Mouse (Mus musculus): Measurements from ENCODE around the gene Lmx1b. TPM values are rescaled to one million over a fixed set of nuclear protein-coding genes. Genes with fewer than 3 reads are reported as not detected.
A peak's percentile ranks its signal among the peaks of the same experiment; 100 is the strongest.

Lmx1b gene
- polyA plus RNA-seq, 1 experiment from 2014 or later: 0.95 TPM

DNA sequence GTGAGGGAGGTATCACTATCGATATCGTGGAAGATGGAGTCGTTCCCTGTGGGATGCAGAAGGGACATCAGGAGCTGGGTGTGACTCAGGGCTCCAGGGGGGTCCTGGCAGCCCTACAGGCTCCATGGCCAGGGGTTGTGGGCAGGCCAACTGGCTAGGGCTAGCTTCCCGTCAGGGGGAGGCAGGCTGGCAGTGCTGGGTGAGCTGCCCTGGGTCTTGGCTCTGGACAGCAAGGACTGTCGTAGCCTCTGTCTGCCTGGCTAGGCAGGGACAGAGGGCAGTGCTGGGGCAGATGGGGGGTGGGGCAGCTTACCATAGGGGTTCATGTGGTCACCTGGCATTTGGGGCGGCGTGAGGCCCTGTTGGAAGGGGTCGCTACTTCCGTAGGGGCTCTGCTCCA, 75.6 kb downstream of the Lmx1b start:
- no peaks in the 10 kb centered on the region for H3K9me3 ChIP-seq (replicated peaks; ENCODE audit: control insufficient read depth, low read length, poor library complexity, severe bottlenecking)
- no peak overlapping the region for H3K4me3 ChIP-seq (ENCODE audit: low read depth, low read length)
- no peaks in the 10 kb centered on the region for H3K36me3 ChIP-seq (ENCODE audit: control insufficient read depth, insufficient read depth, low read length)
- no peaks in the 10 kb centered on the region; the same call in 1 of the 2 replicates for H3K4me1 ChIP-seq (ENCODE audit: control insufficient read depth, insufficient read depth, low read length)
- H3K9ac ChIP-seq (ENCODE audit: low read depth, low read length): no peak overlapping the region
- no peak for ATAC-seq
- WGBS: 83% methylated on average over 9 of the region's 9 CpGs
- no peak overlapping the region for H3K4me2 ChIP-seq (ENCODE audit: low read length)
- no peak overlapping the region for H3K27ac ChIP-seq (ENCODE audit: low read length)
- H3K27me3 ChIP-seq (ENCODE audit: control insufficient read depth, insufficient read depth, low read depth, low read length): peaks cover 26% of the 10 kb centered on the region

DNA sequence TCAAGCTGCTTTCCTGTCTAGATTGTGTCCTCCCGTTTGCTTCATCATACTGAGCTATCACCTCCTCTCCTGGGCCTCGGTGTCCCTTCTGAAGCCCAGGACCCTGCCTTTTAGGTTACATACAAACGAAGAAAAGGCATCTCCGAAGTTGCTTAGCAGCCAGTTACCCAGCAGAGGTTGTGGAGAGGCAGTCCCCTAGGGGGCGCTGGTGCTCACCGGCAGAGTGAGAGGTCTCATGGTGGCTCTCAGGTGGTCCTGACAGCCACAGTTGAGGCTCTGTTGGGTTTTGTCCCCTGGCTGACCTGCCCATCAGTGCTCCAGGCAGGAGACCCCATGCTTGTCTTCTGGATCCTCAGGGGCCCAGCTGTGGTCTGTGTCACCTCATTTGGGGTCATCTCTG, 80.6 kb downstream of the Lmx1b start:
- H3K9me3 ChIP-seq (replicated peaks; ENCODE audit: control insufficient read depth, low read length, poor library complexity, severe bottlenecking): no peaks in the 10 kb centered on the region
- WGBS: 10% methylated on average over 6 of the region's 6 CpGs
- H3K4me3 ChIP-seq (ENCODE audit: low read depth, low read length): no peak overlapping the region
- peaks cover 8% of the 10 kb centered on the region for H3K27me3 ChIP-seq (ENCODE audit: control insufficient read depth, insufficient read depth, low read depth, low read length)
- H3K36me3 ChIP-seq (ENCODE audit: control insufficient read depth, insufficient read depth, low read length): no peaks in the 10 kb centered on the region
- ATAC-seq: no peak
- H3K4me1 ChIP-seq (ENCODE audit: control insufficient read depth, insufficient read depth, low read length): peaks cover 3% of the 10 kb centered on the region; the same call in 1 of the 2 replicates
- no peak overlapping the region for H3K27ac ChIP-seq (ENCODE audit: low read length)
- H3K9ac ChIP-seq (ENCODE audit: low read depth, low read length): no peak overlapping the region
- H3K4me2 ChIP-seq (ENCODE audit: low read length): no peak overlapping the region

DNA sequence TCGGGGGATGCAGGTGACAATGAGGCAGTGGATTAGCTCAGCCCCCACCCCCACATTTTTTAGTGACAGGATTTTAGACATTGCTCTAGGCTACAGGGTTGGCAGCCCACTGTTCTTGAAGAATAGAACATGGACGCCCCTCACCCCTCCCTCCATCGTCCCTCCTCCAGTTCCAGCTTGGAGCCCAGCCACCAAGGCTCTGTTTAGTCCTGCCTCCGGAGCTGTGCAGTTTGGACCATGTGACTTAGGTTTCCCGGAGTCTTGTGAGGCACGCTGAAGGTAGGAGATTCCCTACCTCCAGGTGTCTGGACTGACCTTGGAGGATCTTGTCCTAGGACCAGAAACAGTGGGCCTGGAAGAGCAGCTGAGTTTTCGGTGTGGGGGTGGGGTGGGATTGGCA, 81.0 kb downstream of the Lmx1b start:
- Histone ChIP-seq H3K4me2 (ENCODE audit: low read length) (0 out of 2 replicates have a peak overlapping the region, but pooled peaks have one; percentile 8), H3K9ac (ENCODE audit: low read depth, low read length) (no peak overlapping the region), H3K9me3 (replicated peaks; ENCODE audit: control insufficient read depth, low read length, poor library complexity, severe bottlenecking) (no peaks in the 10 kb centered on the region), H3K27me3 (ENCODE audit: control insufficient read depth, insufficient read depth, low read depth, low read length) (peaks cover 8% of the 10 kb centered on the region), H3K36me3 (ENCODE audit: control insufficient read depth, insufficient read depth, low read length) (no peaks in the 10 kb centered on the region), H3K4me3 (ENCODE audit: low read depth, low read length) (no peak overlapping the region), H3K4me1 (ENCODE audit: control insufficient read depth, insufficient read depth, low read length) (peaks cover 3% of the 10 kb centered on the region; the same call in 1 of the 2 replicates), H3K27ac (ENCODE audit: low read length) (no peak overlapping the region)
- 0 out of 2 replicates have a peak, but pooled peaks have one; percentile 19 for ATAC-seq
- 20% methylated on average over 7 of the region's 7 CpGs for WGBS

DNA sequence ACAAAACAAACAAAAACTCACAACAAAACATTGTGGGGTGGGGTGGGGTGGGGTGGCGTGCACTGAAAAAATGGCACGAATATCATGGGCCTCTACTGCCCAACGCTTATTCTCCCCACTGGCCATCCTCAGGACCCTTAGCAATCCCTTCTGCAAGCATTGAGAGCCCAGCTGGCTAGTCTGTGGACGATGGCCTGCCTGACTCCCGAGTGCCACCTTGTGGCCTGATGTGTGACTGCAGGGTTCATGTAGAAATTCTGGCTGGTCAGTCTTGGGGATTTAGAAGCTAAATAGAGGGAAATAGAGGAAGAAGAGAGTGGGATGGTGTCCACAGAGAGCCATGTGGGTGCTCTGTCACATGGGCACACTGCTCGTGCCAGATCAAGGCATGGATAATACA, 82.1 kb downstream of the Lmx1b start:
- H3K9me3 ChIP-seq (replicated peaks; ENCODE audit: control insufficient read depth, low read length, poor library complexity, severe bottlenecking): no peaks in the 10 kb centered on the region
- H3K27ac ChIP-seq (ENCODE audit: low read length): no peak overlapping the region
- WGBS: 9% methylated on average over 6 of the region's 6 CpGs
- no peak for ATAC-seq
- H3K4me3 ChIP-seq (ENCODE audit: low read depth, low read length): no peak overlapping the region
- H3K4me2 ChIP-seq (ENCODE audit: low read length): no peak overlapping the region
- H3K27me3 ChIP-seq (ENCODE audit: control insufficient read depth, insufficient read depth, low read depth, low read length): peaks cover 8% of the 10 kb centered on the region
- no peaks in the 10 kb centered on the region for H3K36me3 ChIP-seq (ENCODE audit: control insufficient read depth, insufficient read depth, low read length)
- no peak overlapping the region for H3K9ac ChIP-seq (ENCODE audit: low read depth, low read length)
- H3K4me1 ChIP-seq (ENCODE audit: control insufficient read depth, insufficient read depth, low read length): peaks cover 3% of the 10 kb centered on the region; the same call in 1 of the 2 replicates

DNA sequence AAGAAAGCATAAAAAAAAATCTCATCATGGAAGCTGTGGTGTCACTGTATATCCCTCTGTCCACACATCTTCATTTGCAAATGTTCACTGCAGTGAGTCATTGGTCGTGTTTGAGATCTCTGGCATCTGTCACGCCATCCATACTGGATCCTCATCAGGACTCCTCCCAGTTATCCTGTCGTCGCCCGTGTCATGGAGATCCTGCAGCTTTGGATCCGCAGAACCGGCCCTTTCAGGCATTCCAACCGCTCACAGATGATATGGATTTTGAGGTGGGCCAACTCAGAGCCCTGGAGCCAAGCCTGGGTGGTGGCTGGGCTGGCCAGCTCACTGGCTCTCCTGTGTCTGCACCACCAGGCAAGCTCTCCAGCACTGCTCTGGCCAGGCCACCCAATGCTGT, 84.7 kb downstream of the Lmx1b start:
- Histone ChIP-seq H3K4me2 (ENCODE audit: low read length) (no peak overlapping the region), H3K9ac (ENCODE audit: low read depth, low read length) (no peak overlapping the region), H3K27me3 (ENCODE audit: control insufficient read depth, insufficient read depth, low read depth, low read length) (peaks cover 5% of the 10 kb centered on the region), H3K27ac (ENCODE audit: low read length) (no peak overlapping the region), H3K4me3 (ENCODE audit: low read depth, low read length) (no peak overlapping the region), H3K4me1 (ENCODE audit: control insufficient read depth, insufficient read depth, low read length) (peaks cover 3% of the 10 kb centered on the region; the same call in 1 of the 2 replicates), H3K36me3 (ENCODE audit: control insufficient read depth, insufficient read depth, low read length) (no peaks in the 10 kb centered on the region), H3K9me3 (replicated peaks; ENCODE audit: control insufficient read depth, low read length, poor library complexity, severe bottlenecking) (no peaks in the 10 kb centered on the region)
- 75% methylated on average over 8 of the region's 8 CpGs for WGBS
- ATAC-seq: no peak

DNA sequence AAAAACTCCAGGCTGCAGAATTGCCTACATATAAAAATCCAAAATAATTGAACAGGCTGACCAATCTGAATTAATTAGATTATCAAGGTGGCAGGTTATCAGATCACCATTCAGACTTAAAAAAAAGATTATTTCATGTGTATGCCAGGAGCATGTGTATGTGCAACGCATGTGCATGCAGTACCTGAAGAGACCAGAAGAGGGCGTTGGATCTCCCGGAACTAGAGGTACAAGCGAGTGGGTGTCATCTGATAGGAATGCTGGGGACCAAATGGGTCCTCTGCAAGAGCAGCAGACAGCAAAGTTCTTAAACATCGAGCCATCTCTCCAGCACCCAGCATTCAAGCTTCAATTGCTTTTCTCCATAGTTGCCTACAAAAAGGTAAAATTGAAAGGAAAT, 87.6 kb downstream of the Lmx1b start:
- Histone ChIP-seq H3K9ac (ENCODE audit: low read depth, low read length) (no peak overlapping the region), H3K4me2 (ENCODE audit: low read length) (no peak overlapping the region), H3K4me1 (ENCODE audit: control insufficient read depth, insufficient read depth, low read length) (peaks cover 1% of the 10 kb centered on the region; the same call in 1 of the 2 replicates), H3K27me3 (ENCODE audit: control insufficient read depth, insufficient read depth, low read depth, low read length) (no peaks in the 10 kb centered on the region), H3K4me3 (ENCODE audit: low read depth, low read length) (no peak overlapping the region), H3K9me3 (replicated peaks; ENCODE audit: control insufficient read depth, low read length, poor library complexity, severe bottlenecking) (no peaks in the 10 kb centered on the region), H3K27ac (ENCODE audit: low read length) (no peak overlapping the region), H3K36me3 (ENCODE audit: control insufficient read depth, insufficient read depth, low read length) (no peaks in the 10 kb centered on the region)
- 61% methylated on average over 5 of the region's 5 CpGs for WGBS
- no peak for ATAC-seq

DNA sequence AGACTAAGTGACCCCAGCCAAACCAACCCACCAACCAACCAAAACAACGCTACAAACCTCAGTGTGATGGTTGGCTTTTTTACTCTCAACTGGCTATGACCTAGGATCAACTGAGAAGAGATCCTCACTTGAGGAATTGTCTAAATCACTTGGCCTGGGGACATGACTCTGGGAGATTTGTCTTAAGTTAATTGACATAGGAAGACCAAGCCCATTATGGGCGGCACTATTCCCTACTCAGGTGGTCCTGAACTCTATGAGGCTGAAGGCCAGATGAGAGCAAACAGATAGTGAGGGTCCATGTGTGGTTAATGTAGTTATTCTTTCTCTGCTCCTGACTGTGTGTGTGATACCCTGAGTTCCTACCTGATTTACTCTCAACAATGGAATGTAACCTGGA, 92.7 kb downstream of the Lmx1b start:
- no peak overlapping the region for H3K4me3 ChIP-seq (ENCODE audit: low read depth, low read length)
- no peaks in the 10 kb centered on the region for H3K9me3 ChIP-seq (replicated peaks; ENCODE audit: control insufficient read depth, low read length, poor library complexity, severe bottlenecking)
- WGBS: 94% methylated on average over 2 of the region's 2 CpGs

DNA sequence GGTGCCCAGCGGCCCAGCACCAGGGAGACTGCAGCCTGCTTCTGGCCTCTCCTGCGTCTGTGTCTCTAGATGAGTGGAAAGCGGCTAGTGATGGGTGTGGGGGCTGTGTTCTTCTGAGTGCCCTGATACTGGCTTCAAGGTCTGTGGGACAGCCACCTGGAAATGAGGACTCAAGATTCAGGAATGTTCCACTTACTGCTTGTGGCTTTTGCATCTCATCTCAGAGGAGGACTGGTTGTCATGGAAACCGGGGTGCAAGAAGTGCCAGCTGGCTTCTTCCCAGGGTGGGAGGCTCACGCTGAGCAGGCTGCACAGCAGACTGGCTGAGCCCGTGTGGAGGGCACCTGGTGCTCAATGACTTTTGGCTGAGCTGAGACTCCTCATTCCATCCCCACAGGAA, 93.4 kb downstream of the Lmx1b start:
- ATAC-seq: peak; percentile 69
- WGBS: 17% methylated on average over 6 of the region's 6 CpGs
- Histone ChIP-seq H3K4me3 (ENCODE audit: low read depth, low read length) (no peak overlapping the region), H3K4me1 (ENCODE audit: control insufficient read depth, insufficient read depth, low read length) (peaks cover 37% of the 10 kb centered on the region), H3K36me3 (ENCODE audit: control insufficient read depth, insufficient read depth, low read length) (no peaks in the 10 kb centered on the region), H3K4me2 (ENCODE audit: low read length) (peak overlapping the region; percentile 41), H3K9me3 (replicated peaks; ENCODE audit: control insufficient read depth, low read length, poor library complexity, severe bottlenecking) (no peaks in the 10 kb centered on the region), H3K27ac (ENCODE audit: low read length) (peak overlapping the region; percentile 80), H3K27me3 (ENCODE audit: control insufficient read depth, insufficient read depth, low read depth, low read length) (no peaks in the 10 kb centered on the region), H3K9ac (ENCODE audit: low read depth, low read length) (peak overlapping the region; percentile 10)

More for the DNA sequence above, 92.7 kb downstream of the Lmx1b start:
- no peaks in the 10 kb centered on the region for H3K27me3 ChIP-seq (ENCODE audit: control insufficient read depth, insufficient read depth, low read depth, low read length)
- ATAC-seq: no peak
- no peaks in the 10 kb centered on the region for H3K36me3 ChIP-seq (ENCODE audit: control insufficient read depth, insufficient read depth, low read length)
- H3K9ac ChIP-seq (ENCODE audit: low read depth, low read length): no peak overlapping the region
- H3K4me1 ChIP-seq (ENCODE audit: control insufficient read depth, insufficient read depth, low read length): peaks cover 37% of the 10 kb centered on the region
- H3K27ac ChIP-seq (ENCODE audit: low read length): peak overlapping the region; percentile 80
- H3K4me2 ChIP-seq (ENCODE audit: low read length): no peak overlapping the region

DNA sequence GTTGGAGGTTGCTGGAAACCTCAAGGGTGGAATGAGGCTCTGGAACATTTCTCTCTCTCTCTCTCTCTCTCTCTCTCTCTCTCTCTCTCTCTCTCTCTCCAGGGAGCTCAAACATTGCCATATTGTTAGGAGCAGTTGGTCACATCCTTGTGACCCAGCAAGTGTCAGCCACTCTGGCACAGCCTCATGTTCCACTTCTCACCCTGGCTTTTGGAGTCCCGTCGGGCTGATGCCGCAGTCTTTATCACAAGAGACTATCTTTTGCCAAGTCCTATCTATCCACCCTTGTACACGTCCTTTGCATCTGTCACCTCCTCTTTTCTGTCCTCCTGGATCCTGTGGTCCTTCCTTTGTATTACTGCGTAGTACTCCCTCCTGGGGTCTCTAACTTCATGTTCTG, 94.3 kb downstream of the Lmx1b start:
- H3K27me3 ChIP-seq (ENCODE audit: control insufficient read depth, insufficient read depth, low read depth, low read length): no peaks in the 10 kb centered on the region
- no peak overlapping the region for H3K4me2 ChIP-seq (ENCODE audit: low read length)
- WGBS: 83% methylated on average over 5 of the region's 5 CpGs
- peaks cover 37% of the 10 kb centered on the region for H3K4me1 ChIP-seq (ENCODE audit: control insufficient read depth, insufficient read depth, low read length)
- H3K4me3 ChIP-seq (ENCODE audit: low read depth, low read length): no peak overlapping the region
- H3K9me3 ChIP-seq (replicated peaks; ENCODE audit: control insufficient read depth, low read length, poor library complexity, severe bottlenecking): no peaks in the 10 kb centered on the region
- H3K9ac ChIP-seq (ENCODE audit: low read depth, low read length): no peak overlapping the region
- H3K27ac ChIP-seq (ENCODE audit: low read length): peak overlapping the region; percentile 80
- no peaks in the 10 kb centered on the region for H3K36me3 ChIP-seq (ENCODE audit: control insufficient read depth, insufficient read depth, low read length)
- no peak for ATAC-seq
